Mouse (Mus musculus) thymus, postnatal 14 days (tissue): ENCODE data around the gene Msh5.
"Not testable (repeated sequence)": the region's sequence is repeated elsewhere in the genome, so short reads cannot be mapped to it uniquely, and the experiment has no call there.

Experiments
- DNase-seq: peaks from one replicate; pipeline ENCODE4 v3.0.0; 2021

Gene Msh5

DNA sequence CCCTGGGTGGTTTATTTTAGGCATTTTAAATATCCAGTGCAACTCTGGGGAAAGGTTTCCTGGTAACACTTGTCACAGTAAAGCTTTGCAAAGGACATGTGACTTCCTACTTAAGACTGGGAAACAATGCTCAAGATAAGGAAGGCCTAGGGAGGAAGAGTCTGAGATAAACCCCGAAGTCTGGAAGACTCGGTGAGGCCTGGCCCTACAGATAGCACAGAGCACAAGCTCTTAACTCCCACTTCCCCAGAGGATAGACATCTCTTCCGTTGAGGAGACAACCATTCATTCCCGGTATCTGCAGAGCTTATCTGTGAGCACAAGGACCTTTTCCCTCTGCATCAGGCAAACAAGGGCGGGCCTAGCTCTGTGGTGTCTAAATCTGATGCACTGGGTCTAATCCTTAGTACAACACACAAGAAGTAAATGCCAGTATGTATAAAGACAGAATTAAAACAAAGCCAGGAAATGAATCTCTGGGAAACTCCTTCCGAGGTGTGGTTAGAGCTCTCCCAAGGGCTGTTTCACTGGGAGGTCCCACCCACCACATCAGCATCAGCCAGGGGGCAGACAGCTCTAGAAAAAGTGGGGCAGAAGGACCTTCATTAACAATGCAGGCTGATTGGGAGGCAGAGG, 24.6 kb downstream of the Msh5 start:
- no peak for DNase-seq

DNA sequence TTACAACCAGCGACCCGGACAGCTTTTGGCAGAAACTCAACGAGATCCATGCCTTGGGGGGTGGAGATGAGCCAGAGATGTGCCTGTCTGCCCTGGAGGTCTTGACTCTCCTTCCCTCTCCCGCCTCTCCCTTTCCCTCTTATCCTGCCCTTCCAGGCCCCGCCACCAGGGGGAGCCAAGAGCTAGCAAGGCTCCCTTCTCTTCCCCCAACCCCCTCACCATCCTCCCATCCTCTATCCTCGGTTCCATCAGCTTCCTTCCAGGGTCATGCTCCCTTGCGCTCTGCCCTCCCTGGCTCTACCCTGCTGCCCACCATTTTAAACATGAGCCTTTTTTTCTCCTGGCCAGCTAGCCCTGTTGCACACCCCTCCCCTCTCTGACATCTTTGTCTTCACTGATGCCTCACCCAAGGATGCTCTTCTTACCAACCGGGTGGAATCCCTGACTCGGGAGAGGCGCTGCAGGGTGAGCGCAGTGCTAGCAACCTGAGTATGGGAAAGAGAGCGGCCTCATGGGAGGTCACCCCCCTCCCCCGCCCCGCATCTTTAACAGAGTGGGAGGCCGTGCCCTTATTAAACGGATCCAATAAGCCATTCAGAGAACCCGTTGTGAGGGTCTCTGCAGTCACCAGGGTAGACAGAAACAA, 25.3 kb downstream of the Msh5 start:
- DNase-seq: peak; percentile 94

DNA sequence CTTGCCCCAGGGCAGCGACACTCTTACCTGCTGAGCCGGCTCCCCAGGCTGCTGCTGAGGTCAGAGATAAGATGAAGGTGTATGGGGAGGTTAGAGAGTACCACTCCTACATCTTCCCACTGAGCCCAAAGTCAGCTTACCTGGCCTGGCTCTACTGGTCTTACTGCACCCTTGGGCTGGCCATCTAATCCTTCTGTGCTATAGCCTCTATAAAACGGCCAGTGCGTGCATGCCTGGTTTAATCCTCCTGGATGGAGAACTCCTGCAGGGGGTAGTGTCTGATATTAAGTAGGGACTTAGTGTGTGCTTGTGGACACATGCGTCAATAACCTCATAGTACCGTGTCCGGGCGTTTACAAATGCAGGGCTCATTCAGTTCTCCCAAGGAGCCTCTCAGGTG, 26.0 kb downstream of the Msh5 start:
- DNase-seq: no peak

DNA sequence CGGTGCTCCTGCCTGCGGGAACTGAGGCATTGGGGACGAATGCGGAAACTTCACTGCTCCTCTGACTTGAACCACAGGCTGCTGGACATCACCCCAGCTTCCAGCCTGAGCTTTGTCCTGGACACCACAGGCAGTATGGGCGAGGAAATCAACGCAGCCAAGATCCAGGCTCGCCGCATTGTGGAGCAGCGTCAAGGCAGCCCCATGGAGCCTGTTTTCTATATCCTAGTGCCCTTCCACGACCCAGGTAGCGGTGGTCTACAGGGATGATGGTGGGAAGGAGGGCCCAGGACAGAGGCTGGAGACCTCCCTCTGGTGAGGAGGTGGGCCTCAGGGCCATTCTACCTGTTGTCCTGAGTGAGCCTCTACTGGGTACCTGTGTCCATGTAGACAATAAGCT, 26.7 kb downstream of the Msh5 start:
- DNase-seq: no peak

DNA sequence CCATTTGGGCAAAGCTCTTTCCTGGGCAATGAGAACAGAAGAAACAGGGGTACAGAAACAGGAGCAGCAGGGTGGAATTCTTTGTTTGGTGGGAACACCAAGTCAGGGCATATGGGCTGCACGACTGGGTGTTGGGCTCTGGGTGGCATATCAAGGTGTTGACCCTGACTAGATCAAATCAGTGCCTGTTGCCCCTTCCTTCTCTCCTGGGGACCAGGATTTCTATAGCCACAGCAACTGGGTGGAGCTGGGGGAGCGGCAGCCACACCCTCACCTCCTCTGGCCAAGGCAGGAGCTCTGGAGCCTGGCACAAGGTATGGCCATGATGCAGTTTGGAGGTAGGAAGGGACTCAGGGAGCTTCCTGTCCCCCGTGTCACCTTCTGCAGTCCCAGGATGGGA, 28.4 kb downstream of the Msh5 start:
- DNase-seq: no peak

DNA sequence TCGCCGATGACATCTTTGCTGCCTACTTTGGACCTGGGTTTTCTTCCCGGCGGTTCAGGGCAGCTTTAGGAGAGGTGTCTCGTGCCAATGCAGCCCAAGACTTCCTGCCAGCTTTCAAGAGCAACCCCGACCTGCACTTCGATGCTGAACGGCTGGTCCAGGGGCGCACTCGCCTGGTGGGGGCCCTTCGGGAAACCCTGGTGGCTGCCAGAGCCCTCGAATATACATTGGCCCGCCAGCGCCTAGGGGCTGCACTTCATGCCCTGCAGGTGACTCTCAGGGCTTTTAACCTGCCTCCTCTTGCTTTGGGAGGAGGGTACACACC, 28.9 kb downstream of the Msh5 start:
- no peak for DNase-seq

DNA sequence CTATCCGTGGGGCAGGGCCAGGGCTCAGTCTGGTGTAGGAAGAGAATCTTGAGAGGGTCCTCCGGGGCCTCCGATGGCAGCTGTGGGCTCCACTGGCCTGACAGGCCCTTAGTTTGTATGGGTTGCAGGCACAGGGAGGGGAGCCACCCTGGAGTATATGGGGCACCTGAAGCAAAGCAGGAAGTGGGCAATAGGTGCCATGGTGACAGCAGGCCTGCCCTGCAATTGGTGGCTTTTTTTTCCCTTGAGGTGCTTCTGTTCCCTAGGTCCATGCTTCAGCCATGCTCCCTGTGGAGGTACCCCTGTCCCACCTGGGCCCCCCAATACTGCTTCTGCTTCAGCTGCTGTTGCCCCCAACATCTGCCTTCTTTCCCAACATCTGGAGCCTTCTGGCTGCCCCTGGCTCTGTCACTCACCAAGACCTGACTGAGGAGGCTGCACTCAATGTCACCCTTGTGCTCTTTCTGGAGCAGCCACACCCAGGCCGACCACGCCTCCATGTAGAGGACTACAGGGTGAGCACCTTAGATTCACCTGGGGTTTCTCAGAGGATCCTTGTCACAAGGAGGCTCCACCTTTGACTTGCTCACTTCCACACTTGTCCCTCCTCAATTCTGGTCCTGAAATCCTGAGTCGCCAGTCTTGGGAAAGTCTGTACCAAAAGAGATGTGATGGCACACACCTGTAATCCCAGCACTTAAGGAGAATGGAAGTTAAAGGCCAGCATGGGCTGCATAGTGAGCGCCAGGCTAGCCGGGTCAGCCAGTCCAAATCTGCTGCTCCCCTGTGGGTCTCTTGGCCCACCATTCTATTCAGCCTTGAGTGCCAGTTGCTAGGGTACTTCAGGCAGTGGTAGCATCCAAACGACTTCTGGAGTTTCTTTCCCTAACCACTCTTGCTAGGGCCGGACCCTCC, 29.5 kb downstream of the Msh5 start:
- peak; percentile 47 for DNase-seq

DNA sequence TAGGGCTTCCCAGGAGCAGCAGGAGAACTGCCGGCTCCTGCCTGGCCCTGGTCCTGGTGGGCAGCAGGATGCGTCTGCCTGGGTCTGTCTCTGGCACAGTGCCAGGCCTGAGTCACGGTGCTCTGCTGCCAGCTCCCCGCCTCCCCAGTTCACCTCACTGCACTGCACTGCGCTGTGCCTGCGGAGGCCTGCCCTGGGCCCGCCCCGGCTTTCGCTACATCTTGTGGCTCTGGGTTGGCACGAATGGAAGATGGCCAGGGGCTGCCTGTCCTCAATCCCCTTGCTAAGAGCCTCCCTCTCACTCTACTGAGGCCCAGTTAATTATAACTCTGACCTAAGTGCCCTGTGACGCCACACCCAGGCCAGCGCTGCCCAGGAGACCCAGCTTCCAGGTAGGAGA, 30.2 kb downstream of the Msh5 start, which contains the start of gene Vwa7:
Gene Vwa7 (plus strand): TSS at position 204 of the 400 bp plus-strand sequence.
- DNase-seq: no peak

DNA sequence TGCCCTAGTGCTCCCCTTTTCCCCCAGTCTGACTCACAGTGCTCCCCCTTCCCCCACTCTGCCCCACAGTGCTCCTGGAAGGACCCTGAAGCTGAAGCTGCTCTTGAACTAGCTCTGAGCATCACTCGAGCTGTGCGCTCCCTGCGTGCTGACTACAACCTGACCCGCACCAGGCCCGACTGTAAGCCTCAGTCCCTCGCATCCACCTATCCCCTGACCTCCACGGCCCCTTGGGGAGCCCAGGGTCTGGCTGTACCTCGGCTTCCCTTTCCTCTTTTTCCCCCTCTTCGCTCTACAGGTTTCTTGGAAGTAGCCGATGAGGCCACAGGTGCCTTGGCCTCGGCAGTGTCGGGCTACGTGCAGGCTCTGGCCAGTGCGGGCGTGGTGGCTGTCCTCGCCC, 31.2 kb downstream of the Msh5 start:
- DNase-seq: no peak

DNA sequence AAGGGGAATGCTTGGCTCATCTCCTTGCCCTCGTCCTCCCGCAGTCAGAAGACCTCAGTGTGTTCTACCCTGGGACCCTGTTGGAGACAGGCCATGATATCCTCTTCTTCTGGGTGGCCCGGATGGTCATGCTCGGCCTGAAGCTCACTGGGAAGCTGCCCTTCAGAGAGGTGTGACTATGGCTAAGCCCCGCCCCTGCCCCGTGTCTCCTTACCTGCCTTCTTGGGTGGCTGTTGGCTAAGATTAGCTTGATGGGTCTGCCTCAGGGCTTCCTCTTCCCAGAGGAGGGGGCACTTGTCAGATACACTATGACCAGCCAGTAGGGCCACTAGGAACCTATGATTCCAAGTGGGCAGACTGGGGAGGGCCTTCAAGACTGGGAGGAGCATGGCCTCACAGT, 33.3 kb downstream of the Msh5 start:
- no peak for DNase-seq

DNA sequence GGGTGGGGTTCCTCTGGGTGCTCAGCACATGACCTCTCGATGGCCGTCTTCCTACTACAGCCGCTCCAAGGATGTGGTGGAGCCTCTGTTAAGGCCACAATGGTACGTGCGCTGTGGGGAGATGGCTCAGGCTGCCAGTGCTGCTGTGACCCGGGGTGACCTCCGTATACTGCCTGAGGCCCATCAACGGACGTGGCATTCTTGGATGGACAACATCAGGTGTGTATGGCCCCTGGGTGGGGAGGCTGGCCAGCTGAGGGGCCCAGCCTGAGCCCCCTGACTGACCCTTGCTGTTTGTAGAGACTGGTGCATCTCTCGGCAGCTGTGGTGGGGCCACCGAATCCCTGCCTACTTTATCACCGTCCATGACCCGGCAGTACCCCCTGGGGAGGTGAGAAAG, 34.1 kb downstream of the Msh5 start:
- DNase-seq: no peak

DNA sequence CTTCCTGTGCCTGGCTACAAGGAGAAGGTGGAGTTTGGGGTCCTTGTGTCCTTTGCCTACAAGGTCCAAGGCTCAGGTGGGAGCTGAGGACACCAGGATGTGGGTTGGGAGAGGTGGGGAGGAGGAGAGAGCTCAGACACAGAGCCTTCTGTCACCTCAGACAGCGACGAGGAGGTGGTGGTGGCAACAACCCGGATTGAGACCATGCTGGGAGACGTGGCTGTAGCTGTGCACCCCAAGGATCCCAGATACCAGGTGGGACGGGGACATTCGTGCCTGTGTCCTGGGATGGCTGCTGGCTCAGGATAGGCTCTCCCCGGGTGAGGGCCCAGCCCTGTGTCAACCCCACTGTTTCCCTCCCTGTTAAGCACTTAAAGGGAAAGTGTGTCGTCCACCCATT, 35.1 kb downstream of the Msh5 start:
- peak; percentile 2 for DNase-seq

DNA sequence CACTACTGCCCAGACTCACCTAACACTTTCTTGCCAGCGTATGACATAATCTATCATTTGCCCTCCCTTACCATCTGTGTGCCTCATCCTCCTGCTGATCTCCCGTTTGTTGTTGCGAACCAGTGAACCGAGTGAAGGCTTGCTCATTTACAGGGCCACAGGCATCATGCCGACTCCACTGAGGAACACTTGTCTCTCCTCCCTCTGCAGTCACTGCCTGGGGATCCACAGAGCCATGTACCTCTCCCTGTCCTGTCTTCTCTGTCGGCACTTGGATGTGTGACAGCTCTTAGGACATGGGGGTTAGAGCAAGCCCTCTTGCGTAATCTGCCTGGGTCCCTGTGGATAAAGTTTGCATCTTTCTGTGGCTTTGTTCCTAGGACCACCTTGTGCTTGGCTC, 37.0 kb downstream of the Msh5 start:
- DNase-seq: no peak

DNA sequence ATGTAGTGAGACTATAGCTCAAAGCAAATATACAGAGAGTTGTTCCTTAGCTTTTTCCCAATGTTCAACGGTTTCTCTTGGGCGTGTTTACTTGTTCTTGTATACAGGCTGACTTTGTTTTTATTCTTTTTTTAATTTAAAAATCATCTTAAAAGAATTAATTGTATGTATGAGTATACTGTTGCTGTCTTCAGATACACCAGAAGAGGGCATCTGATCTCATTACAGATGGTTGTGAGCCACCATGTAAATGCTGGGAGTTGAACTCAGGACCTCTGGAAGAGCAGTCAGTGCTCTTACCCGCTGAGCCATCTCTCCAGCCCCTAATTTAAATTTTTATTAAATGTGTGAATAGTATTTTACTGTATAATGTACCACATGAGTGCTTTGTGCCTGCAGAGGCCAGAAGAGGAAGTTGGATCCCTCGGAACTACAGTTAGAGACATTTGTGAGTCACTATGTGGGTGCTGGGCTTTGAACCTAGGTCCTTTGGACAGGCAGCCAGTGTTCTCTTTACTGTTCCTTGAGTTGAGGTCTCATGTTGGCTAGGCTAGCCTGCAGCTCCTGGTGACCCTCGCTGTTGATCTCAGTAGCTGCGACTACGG, 39.1 kb downstream of the Msh5 start:
- no peak for DNase-seq

DNA sequence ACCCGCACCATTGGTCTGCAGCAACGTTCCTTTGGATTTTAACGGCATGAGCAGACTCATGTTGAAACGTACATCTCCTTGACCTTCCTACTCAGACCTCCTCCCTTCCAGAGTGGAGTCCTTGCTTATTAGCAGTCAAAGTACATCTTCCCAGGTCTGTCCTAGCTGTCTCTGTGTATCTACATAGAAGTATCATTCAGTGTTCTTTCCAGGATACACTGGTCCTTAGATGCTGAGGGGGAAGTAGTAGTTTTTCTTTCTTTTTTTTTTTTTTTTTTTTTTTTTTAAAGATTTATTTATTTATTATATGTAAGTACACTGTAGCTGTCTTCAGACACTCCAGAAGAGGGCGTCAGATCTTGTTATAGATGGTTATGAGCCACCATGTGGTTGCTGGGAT, 40.6 kb downstream of the Msh5 start:
- not testable (repeated sequence) for DNase-seq

DNA sequence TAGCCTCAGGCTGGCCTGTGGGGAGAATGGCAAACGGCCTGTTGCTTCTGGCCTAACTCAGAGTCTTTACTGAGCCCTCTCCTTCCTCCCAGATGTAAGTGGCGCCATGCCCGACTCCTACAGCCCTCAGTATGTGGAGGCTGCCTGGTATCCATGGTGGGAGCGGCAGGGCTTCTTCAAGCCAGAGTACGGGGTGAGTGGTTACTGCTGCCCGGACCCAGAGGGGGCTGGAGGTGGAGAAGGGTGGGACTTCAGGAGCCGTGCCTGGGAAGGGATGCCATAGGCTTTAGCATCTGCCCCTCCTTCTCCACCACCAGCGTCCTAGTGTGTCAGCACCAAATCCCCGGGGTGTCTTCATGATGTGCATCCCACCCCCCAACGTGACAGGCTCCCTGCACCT, 41.4 kb downstream of the Msh5 start:
- DNase-seq: no peak

DNA sequence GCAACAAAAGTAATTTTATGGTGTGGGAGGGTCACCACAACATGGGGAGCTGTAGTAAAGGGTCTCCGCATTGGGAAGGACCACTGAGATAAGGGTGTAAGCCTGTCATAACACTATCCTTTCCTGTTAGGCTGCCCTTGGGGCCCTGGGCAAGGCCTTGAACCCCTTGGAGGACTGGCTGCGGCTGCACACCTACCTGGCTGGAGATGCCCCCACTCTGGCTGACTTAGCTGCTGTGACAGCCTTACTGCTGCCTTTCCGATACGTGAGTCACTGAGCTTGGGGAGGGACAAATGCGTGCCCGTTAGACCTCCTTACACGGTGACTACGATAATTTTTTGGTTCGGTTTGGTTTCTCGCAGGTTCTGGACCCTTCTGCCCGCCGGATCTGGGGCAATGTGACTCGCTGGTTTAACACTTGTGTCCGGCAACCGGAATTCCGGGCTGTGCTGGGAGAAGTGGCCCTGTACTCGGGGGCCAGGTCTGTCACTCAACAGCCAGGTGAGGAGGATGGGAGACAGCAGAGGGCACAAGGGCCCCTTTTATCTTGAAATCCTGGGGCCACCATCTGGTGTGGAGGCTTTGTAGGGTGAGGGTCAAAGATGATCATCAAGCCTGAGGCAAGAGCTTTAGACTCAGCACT, 42.3 kb downstream of the Msh5 start:
- no peak for DNase-seq

DNA sequence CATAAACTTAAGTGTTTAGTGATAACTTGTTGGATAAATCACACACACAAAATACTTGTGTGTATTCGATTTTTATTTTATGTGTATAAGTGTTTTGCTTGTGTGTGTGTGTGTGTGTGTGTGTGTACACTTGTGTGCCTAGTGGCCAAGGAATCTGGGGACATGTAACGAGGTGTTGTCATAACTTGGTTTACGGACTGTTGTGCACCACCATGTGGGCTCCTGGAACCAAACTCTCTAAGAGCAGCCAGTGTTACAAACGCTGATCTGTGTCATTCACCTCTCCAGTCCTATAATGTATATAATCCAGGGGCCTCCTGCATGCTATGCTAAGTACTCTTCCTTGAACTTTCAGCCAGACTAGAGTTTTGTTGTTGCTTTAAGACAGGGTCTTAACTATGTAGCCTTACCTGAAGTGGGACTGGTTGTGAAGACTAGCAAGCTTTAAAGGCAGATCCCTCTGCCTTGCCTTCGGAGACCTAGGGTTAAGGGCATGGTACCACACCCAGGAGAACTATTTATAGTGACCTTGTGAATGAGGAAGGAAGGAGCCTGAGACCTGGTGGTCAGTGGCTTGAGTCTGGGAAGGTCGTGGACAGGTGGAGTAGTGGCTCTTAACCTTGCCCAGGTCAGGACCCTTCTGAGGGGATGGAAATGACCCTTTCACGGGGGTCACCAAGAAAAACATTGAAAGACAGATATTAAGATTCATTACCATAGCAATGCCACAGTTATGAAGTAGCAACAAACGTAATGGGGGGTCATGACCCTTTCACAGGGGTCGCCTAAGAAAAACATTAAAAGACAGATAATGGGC, 43.3 kb downstream of the Msh5 start:
- DNase-seq: no peak

DNA sequence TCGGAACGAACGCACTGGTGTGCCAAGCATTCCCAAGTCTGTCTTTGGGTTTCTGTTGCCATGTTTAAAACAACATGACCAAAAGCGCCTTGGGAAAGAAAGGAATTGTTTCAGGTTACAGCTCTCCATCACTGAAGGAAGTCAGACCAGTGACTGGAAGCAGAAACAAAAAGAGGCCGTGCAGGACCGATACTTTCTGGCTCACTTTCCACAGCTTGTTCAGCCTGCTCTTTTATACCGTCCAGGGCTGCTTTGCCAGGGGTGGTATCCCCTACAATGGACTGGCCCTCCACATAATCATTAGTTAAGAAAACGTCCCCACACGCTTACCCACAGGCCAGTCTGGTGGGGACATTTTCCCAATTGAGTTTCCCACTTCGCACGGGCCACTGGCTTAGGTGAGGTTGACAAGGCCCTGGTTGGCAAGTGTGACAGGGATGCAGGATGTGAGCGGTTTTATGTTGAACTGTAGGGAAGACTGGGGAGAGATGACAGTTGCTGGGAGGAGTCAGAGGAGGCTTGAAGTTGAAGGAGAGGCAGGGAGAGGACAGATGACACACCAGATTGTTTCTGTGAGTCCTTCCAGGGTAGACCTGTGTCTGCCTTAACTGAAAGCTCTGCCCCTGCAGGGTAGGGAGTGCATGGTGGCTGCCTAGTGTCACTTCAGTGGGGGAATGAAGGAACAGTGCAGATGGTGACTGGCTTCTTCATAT, 44.2 kb downstream of the Msh5 start:
- no peak for DNase-seq

DNA sequence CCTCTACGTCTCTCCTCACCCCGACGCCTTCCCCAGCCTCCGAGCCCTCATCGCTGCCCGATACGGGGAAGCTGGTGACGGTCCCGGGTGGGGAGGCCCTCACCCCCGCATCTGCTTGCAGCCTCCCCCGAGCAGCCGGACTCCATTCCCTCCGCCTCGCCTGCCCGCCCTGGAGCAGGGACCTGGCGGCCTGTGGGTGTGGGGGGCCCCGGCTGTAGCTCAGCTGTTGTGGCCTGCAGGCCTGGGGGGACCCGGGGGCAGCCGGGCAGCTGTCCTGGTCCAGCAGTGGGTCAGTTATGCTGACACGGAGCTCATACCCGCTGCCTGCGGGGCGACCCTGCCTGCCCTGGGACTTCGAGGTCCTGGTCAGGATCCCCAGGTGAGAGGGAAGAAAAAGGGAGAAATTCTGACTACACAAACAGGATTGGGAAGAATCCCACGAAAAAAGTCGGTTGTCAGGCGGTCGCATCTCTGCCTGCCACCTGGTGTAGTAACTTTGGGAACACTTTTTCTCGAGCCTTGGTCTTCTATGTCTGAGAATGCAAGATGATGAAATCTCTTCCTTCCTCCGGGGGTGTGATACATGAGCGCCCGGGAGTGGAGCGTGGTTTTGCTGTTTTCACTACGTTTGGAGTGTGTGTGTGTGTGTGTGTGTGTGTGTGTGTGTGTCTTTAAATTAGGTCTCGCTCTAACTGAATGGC, 44.9 kb downstream of the Msh5 start:
- DNase-seq: peak; percentile 34
